Mouse (Mus musculus) hindbrain, embryonic 15.5 days (tissue): ENCODE data around the gene Tpgs1. TPM values are rescaled to one million over a fixed set of nuclear protein-coding genes. Genes with fewer than 3 reads are reported as not detected.

Source experiments
- ATAC-seq: fragments of 200-750 bp; cut with Nextera tagmentation; 2 replicates; pipeline ENCODE4 v1.8.0; 2017; ENCODE audit warnings: low read depth, moderate number of reproducible peaks, moderate TSS enrichment; ENCODE audit not compliant: low FRiP score
- H3K27ac ChIP-seq: fragments of 300-500 bp; sonication (generic); replicated peaks from 2 replicates; pipeline ENCODE4 v1.5.1; 2015; ENCODE audit warnings: mild to moderate bottlenecking, inconsistent platforms
- H3K27me3 ChIP-seq: fragments of 300-500 bp; sonication (generic); 2 replicates; pipeline ENCODE4 v1.6.1; 2015; ENCODE audit warnings: control low read depth, inconsistent platforms
- H3K36me3 ChIP-seq: fragments of 300-500 bp; sonication (generic); 2 replicates; pipeline ENCODE4 v1.6.1; 2015; ENCODE audit warnings: control low read depth, inconsistent platforms
- H3K4me1 ChIP-seq: fragments of 300-500 bp; sonication (generic); replicated peaks from 2 replicates; pipeline ENCODE4 v1.6.1; 2015; ENCODE audit warnings: control low read depth, inconsistent platforms
- H3K4me2 ChIP-seq: fragments of 300-500 bp; sonication (generic); 2 replicates; pipeline ENCODE4 v1.6.1; 2015; ENCODE audit warnings: moderate library complexity, mild to moderate bottlenecking, inconsistent platforms
- H3K4me3 ChIP-seq: fragments of 300-500 bp; sonication (generic); 2 replicates; pipeline ENCODE4 v1.5.1; 2015; ENCODE audit warnings: mild to moderate bottlenecking, inconsistent platforms
- H3K9ac ChIP-seq: fragments of 300-500 bp; sonication (generic); 2 replicates; pipeline ENCODE4 v1.6.1; 2015; ENCODE audit warnings: inconsistent platforms
- H3K9me3 ChIP-seq: fragments of 300-500 bp; sonication (generic); 2 replicates; pipeline ENCODE4 v1.6.1; 2016; ENCODE audit warnings: control low read depth, inconsistent platforms
- WGBS: fragments of 180-500 bp; shearing (Covaris S2); methylation state at CpG from one replicate; pipeline ENCODE4 v1.1.7; 2015; 5-methylcytosine and 5-hydroxymethylcytosine counted together
- polyA plus RNA-seq: library from polyadenylated mRNA; unstranded; fragments of >200 nt; fragmentation: Nextera tagmentation; extraction: Ambion mirVana; gene quantifications from 2 replicates; pipeline ENCODE4 v1.2.1, GENCODE M21; 2015

The Tpgs1 gene
- polyA plus RNA-seq = 102 and 107 TPM in 2 replicates

- Histone ChIP-seq H3K4me2 (peak within 1 kb of the TSS; percentile 87), H3K4me3 (peak within 1 kb of the TSS; percentile 78), H3K4me1 (peaks cover 27% of the 10 kb centered on the region), H3K9ac (peak within 1 kb of the TSS; percentile 86), H3K27me3 (no peaks in the 10 kb centered on the region), H3K9me3 (no peaks in the 10 kb centered on the region), H3K36me3 (no peaks in the 10 kb centered on the region), H3K27ac (peak within 1 kb of the TSS; percentile 97)
- peak; percentile 86 for ATAC-seq
- under 1% methylated on average over 44 of the region's 45 CpGs for WGBS
Measured at GRCm38 (mm10) chr10:79668771-79669575, at the start of gene Tpgs1. Gene Tpgs1, plus strand, starts transcription at chr10:79669369.

DNA sequence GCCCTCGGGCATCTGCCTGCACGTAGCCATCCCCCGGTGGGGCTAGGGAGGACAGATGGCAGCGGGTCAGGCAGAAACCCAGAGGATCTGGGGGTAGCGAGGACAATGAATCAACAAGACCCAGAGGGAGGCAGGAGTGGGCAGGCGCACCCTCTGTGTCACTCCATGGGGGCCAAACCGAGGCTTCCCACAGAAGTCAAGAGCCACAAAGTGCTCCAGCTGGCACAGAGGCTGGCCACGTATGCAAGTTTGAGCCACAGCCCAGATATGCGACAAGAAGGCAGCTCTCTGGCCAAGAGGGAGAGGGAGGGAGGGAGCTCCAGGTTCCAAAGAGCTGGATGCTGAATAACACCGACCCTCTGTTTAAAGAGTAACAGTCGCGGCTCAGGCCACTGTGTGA, 45.2 kb upstream of the Tpgs1 start:
- no peak overlapping the region for H3K9ac ChIP-seq
- WGBS = 54% methylated on average over 12 of the region's 12 CpGs
- no peak for ATAC-seq

DNA sequence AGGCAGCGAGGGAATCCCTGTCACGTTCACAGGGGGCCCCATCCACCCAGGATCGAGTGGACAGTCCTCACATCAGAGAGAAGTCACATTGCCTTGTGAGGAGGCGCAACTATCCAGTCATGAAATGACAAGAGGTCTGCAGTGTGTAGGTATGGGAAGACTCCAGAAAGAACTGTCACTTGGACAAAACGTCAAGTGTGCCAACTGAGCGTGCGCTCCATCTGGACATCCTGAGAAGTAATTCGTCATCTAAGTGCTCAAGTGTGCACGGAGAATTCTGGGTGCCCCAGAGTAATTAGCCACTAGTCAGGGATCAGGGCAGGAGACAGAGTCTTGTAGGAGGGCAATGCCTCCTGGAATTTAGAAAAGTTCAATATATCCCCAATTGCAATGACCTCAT, 43.8 kb upstream of the Tpgs1 start:
- Histone ChIP-seq H3K36me3 (no peaks in the 10 kb centered on the region), H3K4me3 (no peak overlapping the region), H3K27me3 (no peaks in the 10 kb centered on the region), H3K4me2 (no peak overlapping the region), H3K9me3 (no peaks in the 10 kb centered on the region), H3K4me1 (no peaks in the 10 kb centered on the region), H3K27ac (no peak overlapping the region), H3K9ac (no peak overlapping the region)
- 73% methylated on average over 9 of the region's 9 CpGs for WGBS
- no peak for ATAC-seq

More for the DNA sequence above, 45.2 kb upstream of the Tpgs1 start:
- H3K36me3 ChIP-seq = no peaks in the 10 kb centered on the region; the same call in 1 of the 2 replicates
- no peak overlapping the region for H3K27ac ChIP-seq
- no peaks in the 10 kb centered on the region for H3K9me3 ChIP-seq
- no peak overlapping the region for H3K4me3 ChIP-seq
- H3K4me1 ChIP-seq = no peaks in the 10 kb centered on the region
- no peaks in the 10 kb centered on the region for H3K27me3 ChIP-seq
- no peak overlapping the region for H3K4me2 ChIP-seq

DNA sequence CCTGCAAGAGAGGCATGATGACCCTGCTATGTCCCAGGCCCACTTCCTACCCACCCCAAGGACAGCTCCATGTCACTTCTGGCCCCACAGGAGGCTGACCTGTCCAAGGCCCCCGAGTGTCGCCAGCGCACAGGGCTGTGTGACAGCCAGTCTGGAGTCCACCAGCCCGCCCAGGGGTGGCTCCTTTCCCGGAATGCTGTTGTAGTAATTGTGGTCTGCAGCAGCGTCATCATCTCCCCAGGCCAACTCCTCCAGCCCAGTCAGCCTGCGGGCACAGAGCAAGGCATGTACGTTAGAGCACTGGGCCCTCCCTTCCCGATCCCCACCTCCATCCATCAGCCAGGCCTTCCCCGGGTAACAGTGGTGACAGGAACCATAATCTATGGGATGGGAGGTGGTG, 43.0 kb upstream of the Tpgs1 start:
- Histone ChIP-seq H3K4me2 (no peak overlapping the region), H3K4me1 (no peaks in the 10 kb centered on the region), H3K9ac (no peak overlapping the region), H3K27me3 (no peaks in the 10 kb centered on the region), H3K4me3 (no peak overlapping the region), H3K36me3 (no peaks in the 10 kb centered on the region), H3K27ac (no peak overlapping the region), H3K9me3 (no peaks in the 10 kb centered on the region)
- 79% methylated on average over 10 of the region's 10 CpGs for WGBS
- no peak for ATAC-seq

GRCm38 (mm10) chr10:79628377-79628776, 40.8 kb upstream of the Tpgs1 start:
- no peak for ATAC-seq
- no peak overlapping the region for H3K4me3 ChIP-seq
- peaks cover under 1% of the 10 kb centered on the region; the same call in 1 of the 2 replicates for H3K4me1 ChIP-seq
- WGBS = 78% methylated on average over 5 of the region's 5 CpGs
- no peak overlapping the region for H3K4me2 ChIP-seq
- no peaks in the 10 kb centered on the region for H3K9me3 ChIP-seq
- no peak overlapping the region for H3K27ac ChIP-seq
- no peaks in the 10 kb centered on the region for H3K36me3 ChIP-seq
- no peaks in the 10 kb centered on the region for H3K27me3 ChIP-seq
- H3K9ac ChIP-seq = no peak overlapping the region

DNA sequence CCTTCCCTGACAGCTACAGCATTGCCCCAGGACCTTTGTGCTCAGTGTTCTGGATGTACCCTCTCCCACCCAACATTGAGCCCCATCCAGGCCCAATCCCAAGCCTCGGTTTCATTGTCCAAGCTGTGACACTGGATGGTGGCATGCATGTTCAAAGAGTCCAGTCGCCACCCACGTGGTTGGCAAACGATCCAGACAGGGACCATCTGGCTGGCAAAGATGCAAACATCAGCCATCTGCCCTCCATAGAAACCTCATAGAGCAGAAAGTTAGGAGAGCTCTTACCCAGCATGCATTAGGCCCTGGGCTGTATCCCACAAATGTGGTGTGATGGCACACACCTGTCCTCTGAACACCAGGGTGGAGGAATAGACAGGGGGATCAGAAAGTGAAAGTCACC, 37.7 kb upstream of the Tpgs1 start:
- Histone ChIP-seq H3K9me3 (no peaks in the 10 kb centered on the region), H3K4me1 (peaks cover 11% of the 10 kb centered on the region), H3K27me3 (no peaks in the 10 kb centered on the region), H3K36me3 (no peaks in the 10 kb centered on the region), H3K9ac (no peak overlapping the region), H3K4me2 (no peak overlapping the region), H3K27ac (no peak overlapping the region), H3K4me3 (no peak overlapping the region)
- peak; percentile 38; the same call in 1 of the 2 replicates for ATAC-seq
- 59% methylated on average over 4 of the region's 4 CpGs for WGBS

GRCm38 (mm10) chr10:79633006-79633777, 36.0 kb upstream of the Tpgs1 start:
- 85% methylated on average over 17 of the region's 17 CpGs for WGBS
- no peak overlapping the region for H3K4me3 ChIP-seq
- no peaks in the 10 kb centered on the region for H3K9me3 ChIP-seq
- no peak overlapping the region for H3K4me2 ChIP-seq
- no peak overlapping the region for H3K27ac ChIP-seq
- no peak for ATAC-seq
- H3K9ac ChIP-seq = no peak overlapping the region
- H3K36me3 ChIP-seq = no peaks in the 10 kb centered on the region
- H3K27me3 ChIP-seq = no peaks in the 10 kb centered on the region
- peaks cover 22% of the 10 kb centered on the region for H3K4me1 ChIP-seq

DNA sequence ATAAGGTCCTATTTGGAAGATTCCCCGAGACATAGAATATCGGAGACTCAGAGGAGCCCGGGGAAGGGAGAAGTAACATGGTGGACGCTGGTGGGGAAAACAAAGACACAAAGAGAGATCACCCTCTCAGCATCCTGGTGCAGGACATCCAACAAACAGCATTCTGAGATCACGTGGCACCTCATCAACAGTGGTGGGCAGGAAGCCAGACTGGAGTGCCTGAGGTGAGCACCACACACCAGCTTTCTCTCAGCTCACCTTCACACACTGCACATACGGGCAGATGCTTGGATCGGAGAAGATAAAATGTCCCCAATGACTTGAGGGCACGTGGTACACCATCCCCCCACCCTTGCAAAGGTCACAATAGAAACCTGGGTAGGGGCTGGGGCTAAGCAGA, 32.9 kb upstream of the Tpgs1 start:
- 75% methylated on average over 8 of the region's 8 CpGs for WGBS
- Histone ChIP-seq H3K4me1 (peaks cover 33% of the 10 kb centered on the region), H3K4me2 (peak overlapping the region; percentile 93), H3K9me3 (no peaks in the 10 kb centered on the region), H3K9ac (peak overlapping the region; percentile 78), H3K27me3 (no peaks in the 10 kb centered on the region), H3K4me3 (peak overlapping the region; percentile 76), H3K36me3 (no peaks in the 10 kb centered on the region), H3K27ac (peak overlapping the region; percentile 94)
- 0 out of 2 replicates have a peak, but pooled peaks have one; percentile 2 for ATAC-seq

- Histone ChIP-seq H3K27me3 (no peaks in the 10 kb centered on the region), H3K4me3 (peak within 1 kb of the TSS; percentile 76), H3K36me3 (no peaks in the 10 kb centered on the region), H3K9ac (peak within 1 kb of the TSS; percentile 78), H3K4me1 (peaks cover 33% of the 10 kb centered on the region), H3K4me2 (peak within 1 kb of the TSS; percentile 93), H3K9me3 (no peaks in the 10 kb centered on the region), H3K27ac (peak within 1 kb of the TSS; percentile 94)
- under 1% methylated on average over 101 of the region's 116 CpGs for WGBS
- peak; percentile 88 for ATAC-seq
Measured at GRCm38 (mm10) chr10:79637128-79638110, 31.8 kb upstream of the Tpgs1 start, which contains the start of gene Shc2. Gene Shc2, minus strand, starts transcription at chr10:79637918.

DNA sequence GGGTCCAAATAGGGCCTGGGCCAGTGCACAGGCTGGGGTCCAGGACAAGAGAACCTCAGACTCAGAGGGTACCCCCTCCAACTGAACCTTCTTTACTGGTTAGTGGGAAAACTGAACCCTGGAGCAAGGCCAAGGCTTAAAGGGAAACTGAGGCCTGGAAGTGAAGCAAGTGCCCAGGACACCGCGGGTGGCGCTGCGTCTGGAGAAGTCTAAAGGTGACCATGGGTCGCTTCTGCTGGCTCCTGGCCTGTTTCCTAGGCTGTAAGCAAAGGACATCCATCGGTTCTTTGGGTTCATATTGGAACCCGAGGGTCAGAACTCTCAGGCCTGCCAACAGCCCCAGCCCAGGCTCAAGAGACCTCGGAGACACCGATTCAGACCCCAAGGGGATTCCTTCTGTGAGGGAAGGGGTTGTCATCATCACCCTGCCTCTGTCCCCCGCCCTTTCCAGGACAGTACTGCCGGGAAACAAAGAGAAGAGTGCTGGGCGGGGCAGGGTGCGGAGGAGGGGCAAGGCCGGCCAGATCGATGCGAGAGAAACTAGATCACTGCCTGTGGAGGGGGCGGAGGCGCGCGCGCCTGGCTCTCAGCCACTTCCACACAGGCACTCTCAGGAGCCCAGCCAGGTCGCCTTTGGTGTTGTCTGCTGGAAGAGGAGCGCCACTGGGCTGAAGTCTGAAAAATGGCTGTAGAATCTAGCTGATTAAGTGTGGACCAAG, 30.5 kb upstream of the Tpgs1 start:
- Histone ChIP-seq H3K9ac (peak overlapping the region; percentile 78), H3K4me3 (peak overlapping the region; percentile 76; the same call in 1 of the 2 replicates), H3K36me3 (no peaks in the 10 kb centered on the region), H3K9me3 (no peaks in the 10 kb centered on the region), H3K4me2 (peak overlapping the region; percentile 93), H3K4me1 (peaks cover 29% of the 10 kb centered on the region), H3K27ac (peak overlapping the region; percentile 94), H3K27me3 (no peaks in the 10 kb centered on the region)
- 3% methylated on average over 23 of the region's 23 CpGs for WGBS
- ATAC-seq = peak; percentile 23; the same call in 1 of the 2 replicates

GRCm38 (mm10) chr10:79645711-79646110, 23.5 kb upstream of the Tpgs1 start, which contains the start of gene Odf3l2:
Gene Odf3l2, minus strand, starts transcription at chr10:79645738.
- H3K9me3 ChIP-seq = no peaks in the 10 kb centered on the region

More at GRCm38 (mm10) chr10:79645711-79646110, 23.5 kb upstream of the Tpgs1 start, which contains the start of gene Odf3l2:
- H3K9ac ChIP-seq = no peak within 1 kb of the TSS
- no peak within 1 kb of the TSS for H3K4me2 ChIP-seq
- WGBS = 72% methylated on average over 8 of the region's 8 CpGs
- 0 out of 2 replicates have a peak, but pooled peaks cover 2% of the 10 kb centered on the region for H3K27me3 ChIP-seq
- H3K36me3 ChIP-seq = no peaks in the 10 kb centered on the region
- H3K4me3 ChIP-seq = no peak within 1 kb of the TSS
- ATAC-seq = no peak
- no peak within 1 kb of the TSS for H3K27ac ChIP-seq
- no peaks in the 10 kb centered on the region for H3K4me1 ChIP-seq
